Mouse (Mus musculus) stomach, postnatal 0 days (tissue): ENCODE results near the gene Snx7.

Experiments
- CTCF ChIP-seq: IDR thresholded peaks from 2 replicates; pipeline ENCODE4 v1.5.1; 2016; ENCODE audit warnings: antibody characterized with exemption, low read depth, mild to moderate bottlenecking, moderate library complexity
- EP300 ChIP-seq: optimal IDR thresholded peaks from 2 replicates; pipeline ENCODE3; 2016; ENCODE audit warnings: antibody characterized with exemption

GRCm38 (mm10) chr3:117839867-117840545, 28.7 kb downstream of the Snx7 start:
- TF ChIP-seq EP300: no peak
- no peak for TF ChIP-seq CTCF
